Mouse (Mus musculus) neural tube, embryonic 15.5 days (tissue): ENCODE results near the gene Cd302. TPM values are rescaled to one million over a fixed set of nuclear protein-coding genes. Genes with fewer than 3 reads are reported as not detected.

Experiments
- ATAC-seq: fragments of 200-750 bp; cut with Nextera tagmentation; 2 replicates; pipeline ENCODE4 v1.8.0; 2017; ENCODE audit warnings: mild to moderate bottlenecking, moderate TSS enrichment, moderate library complexity; ENCODE audit not compliant: low FRiP score
- H3K27ac ChIP-seq: fragments of 300-500 bp; sonication (generic); replicated peaks from 2 replicates; pipeline ENCODE4 v1.5.1; 2015; ENCODE audit warnings: mild to moderate bottlenecking, inconsistent platforms
- H3K27me3 ChIP-seq: fragments of 300-500 bp; sonication (generic); replicated peaks from 2 replicates; pipeline ENCODE4 v1.6.1; 2015; ENCODE audit warnings: inconsistent platforms
- H3K36me3 ChIP-seq: fragments of 300-500 bp; sonication (generic); 2 replicates; pipeline ENCODE4 v1.6.1; 2015; ENCODE audit warnings: inconsistent platforms
- H3K4me1 ChIP-seq: fragments of 300-500 bp; sonication (generic); 2 replicates; pipeline ENCODE4 v1.6.1; 2015; ENCODE audit warnings: inconsistent platforms
- H3K4me2 ChIP-seq: fragments of 300-500 bp; sonication (generic); 2 replicates; pipeline ENCODE4 v1.6.1; 2015; ENCODE audit warnings: inconsistent platforms, mild to moderate bottlenecking, moderate library complexity
- H3K4me3 ChIP-seq: fragments of 300-500 bp; sonication (generic); replicated peaks from 2 replicates; pipeline ENCODE4 v1.5.1; 2015; ENCODE audit warnings: mild to moderate bottlenecking, inconsistent platforms
- H3K9ac ChIP-seq: fragments of 300-500 bp; sonication (generic); replicated peaks from 2 replicates; pipeline ENCODE4 v1.6.1; 2015; ENCODE audit warnings: mild to moderate bottlenecking, inconsistent platforms
- H3K9me3 ChIP-seq: fragments of 300-500 bp; sonication (generic); replicated peaks from 2 replicates; pipeline ENCODE4 v1.6.1; 2016; ENCODE audit warnings: inconsistent platforms
- WGBS: fragments of 180-500 bp; shearing (Covaris S2); methylation state at CpG from one replicate; pipeline ENCODE4 v1.1.7; 2015; ENCODE audit warnings: mixed read lengths; 5-methylcytosine and 5-hydroxymethylcytosine counted together
- polyA plus RNA-seq: library from polyadenylated mRNA; unstranded; fragments of >200 nt; fragmentation: Nextera tagmentation; extraction: Ambion mirVana; gene quantifications from 2 replicates; pipeline ENCODE4 v1.2.1, GENCODE M21; 2015

The Cd302 gene
- polyA plus RNA-seq, 1 experiment from 2014 or later = 18.5 TPM

DNA sequence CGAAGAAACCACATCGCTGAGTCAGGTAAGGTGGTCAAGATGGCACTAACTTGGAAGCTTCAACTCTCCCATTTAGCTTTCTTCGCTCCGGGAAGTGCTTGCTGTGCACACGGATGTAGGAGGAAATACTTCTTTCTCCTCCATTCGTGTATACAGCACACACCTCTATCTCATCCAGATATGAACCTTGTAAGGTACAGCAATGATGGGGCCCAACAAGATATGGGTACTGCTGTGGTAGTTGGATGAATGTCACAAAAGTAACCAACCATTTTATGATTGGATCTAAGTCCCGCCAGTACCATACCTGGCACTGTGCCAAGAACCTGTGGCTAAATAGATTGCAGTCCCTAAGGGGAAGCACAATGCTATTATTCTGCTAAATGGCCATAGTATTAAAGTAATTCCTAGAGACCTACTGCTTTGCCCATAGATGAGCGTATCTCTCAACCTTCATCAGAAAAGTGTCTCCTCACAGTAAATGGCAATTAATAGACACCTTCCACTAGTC is 874 bp upstream of the Cd302 start:
- no peaks in the 10 kb centered on the region for H3K36me3 ChIP-seq
- no peak overlapping the region for H3K4me3 ChIP-seq
- no peak overlapping the region for H3K27ac ChIP-seq
- no peak overlapping the region for H3K4me2 ChIP-seq
- H3K27me3 ChIP-seq = peaks cover 9% of the 10 kb centered on the region
- H3K9me3 ChIP-seq = no peaks in the 10 kb centered on the region
- peaks cover 15% of the 10 kb centered on the region for H3K4me1 ChIP-seq
- no peak for ATAC-seq
- WGBS = 82% methylated on average over 8 of the region's 8 CpGs
- H3K9ac ChIP-seq = no peak overlapping the region

DNA sequence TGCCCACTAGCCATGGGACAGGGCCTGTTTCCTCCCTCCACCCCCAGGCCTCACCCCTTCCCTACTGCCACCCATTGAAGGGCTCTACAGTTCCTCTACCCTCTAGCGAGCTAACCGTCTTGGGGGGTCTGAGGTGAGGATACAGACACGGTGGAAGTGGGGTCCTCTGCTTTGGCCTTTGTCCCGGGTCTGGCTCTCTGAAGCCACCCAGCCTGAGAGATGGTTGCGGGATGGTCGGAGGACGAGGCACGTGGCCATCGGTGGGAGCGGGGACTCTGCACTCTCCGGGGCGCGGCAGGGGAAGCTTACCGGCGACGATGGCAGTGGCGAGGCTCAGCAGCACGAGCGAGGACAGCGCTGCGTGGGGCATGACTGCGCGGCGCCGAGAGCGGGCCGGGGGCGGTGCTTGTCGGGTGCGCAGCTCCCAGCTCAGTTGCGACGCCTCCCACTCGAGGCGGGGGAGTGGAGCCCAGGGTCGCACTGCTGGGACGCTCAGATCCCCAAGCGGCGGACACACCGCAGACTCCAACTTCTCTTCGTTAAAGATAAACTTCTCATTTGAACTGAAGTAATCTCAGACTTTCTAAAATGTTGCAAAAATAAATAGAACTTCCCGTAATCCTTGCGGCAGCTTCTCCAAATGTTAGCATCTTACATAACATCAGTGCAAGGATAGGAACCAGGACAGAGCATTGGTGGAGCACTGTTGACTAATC is 379 bp downstream of the Cd302 start:
- 1% methylated on average over 42 of the region's 42 CpGs for WGBS
- Histone ChIP-seq H3K9ac (peak overlapping the region; percentile 46), H3K4me2 (peak overlapping the region; percentile 96), H3K36me3 (no peaks in the 10 kb centered on the region), H3K4me1 (peaks cover 15% of the 10 kb centered on the region), H3K27ac (no peak overlapping the region), H3K9me3 (no peaks in the 10 kb centered on the region), H3K4me3 (peak overlapping the region; percentile 46), H3K27me3 (peaks cover 9% of the 10 kb centered on the region)
- peak; percentile 87 for ATAC-seq

DNA sequence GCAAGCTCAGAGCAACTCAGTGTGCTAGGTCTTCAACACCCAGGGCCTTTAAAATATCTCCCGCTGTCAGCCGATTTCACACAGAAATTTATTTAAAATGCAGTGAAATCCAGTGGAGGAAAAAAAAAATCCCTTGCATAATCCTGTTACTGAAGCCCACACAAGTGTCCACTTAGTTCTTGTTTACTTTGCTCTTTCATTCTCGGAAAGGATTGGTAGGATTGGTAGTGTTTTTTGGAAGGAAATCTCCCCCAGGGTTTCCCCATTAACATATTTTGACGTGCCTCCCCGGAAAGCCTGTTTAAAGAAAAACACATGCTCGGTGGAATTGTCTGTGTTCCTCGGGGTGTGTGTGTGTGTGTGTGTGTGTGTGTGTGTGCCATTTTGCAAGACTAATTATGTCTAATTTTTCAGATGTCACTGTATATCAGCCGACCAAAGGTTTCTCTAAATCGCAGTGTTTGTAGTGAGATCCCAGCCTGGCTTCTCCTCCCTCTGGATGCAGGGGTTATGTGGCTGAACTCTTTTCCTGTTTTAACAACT is 1.0 kb downstream of the Cd302 start:
- ATAC-seq = peak; percentile 31; the same call in 1 of the 2 replicates
- Histone ChIP-seq H3K4me2 (peak overlapping the region; percentile 96), H3K27ac (no peak overlapping the region), H3K4me1 (peaks cover 15% of the 10 kb centered on the region), H3K4me3 (peak overlapping the region; percentile 46), H3K9ac (0 out of 2 replicates have a peak overlapping the region, but pooled peaks have one; percentile 46), H3K9me3 (no peaks in the 10 kb centered on the region), H3K36me3 (no peaks in the 10 kb centered on the region), H3K27me3 (peaks cover 9% of the 10 kb centered on the region)
- WGBS = 15% methylated on average over 9 of the region's 9 CpGs

DNA sequence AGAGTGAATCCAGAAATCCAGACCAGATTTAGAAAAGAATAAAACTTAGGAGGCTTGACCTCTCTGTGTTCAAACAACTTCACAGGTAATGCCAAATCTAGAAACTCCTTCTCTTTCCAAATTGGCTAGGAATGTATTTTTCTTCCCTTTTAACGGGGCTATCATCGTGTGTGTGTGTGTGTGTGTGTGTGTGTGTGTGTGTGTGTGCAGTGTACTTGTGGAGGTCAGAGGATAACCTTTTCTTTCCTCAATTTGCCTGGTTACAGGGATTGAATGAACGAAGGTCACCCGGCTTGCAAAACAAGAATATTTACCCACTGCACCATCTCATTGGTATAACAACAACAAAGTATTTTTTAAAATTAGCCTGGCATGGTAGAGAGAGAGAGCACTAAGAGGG is 1.7 kb downstream of the Cd302 start:
- peaks cover 15% of the 10 kb centered on the region for H3K4me1 ChIP-seq
- H3K27ac ChIP-seq = no peak overlapping the region
- WGBS = 82% methylated on average over 4 of the region's 4 CpGs
- ATAC-seq = no peak
- peaks cover 9% of the 10 kb centered on the region for H3K27me3 ChIP-seq
- H3K36me3 ChIP-seq = no peaks in the 10 kb centered on the region
- H3K4me3 ChIP-seq = no peak overlapping the region
- no peak overlapping the region for H3K4me2 ChIP-seq
- H3K9ac ChIP-seq = no peak overlapping the region
- H3K9me3 ChIP-seq = no peaks in the 10 kb centered on the region

DNA sequence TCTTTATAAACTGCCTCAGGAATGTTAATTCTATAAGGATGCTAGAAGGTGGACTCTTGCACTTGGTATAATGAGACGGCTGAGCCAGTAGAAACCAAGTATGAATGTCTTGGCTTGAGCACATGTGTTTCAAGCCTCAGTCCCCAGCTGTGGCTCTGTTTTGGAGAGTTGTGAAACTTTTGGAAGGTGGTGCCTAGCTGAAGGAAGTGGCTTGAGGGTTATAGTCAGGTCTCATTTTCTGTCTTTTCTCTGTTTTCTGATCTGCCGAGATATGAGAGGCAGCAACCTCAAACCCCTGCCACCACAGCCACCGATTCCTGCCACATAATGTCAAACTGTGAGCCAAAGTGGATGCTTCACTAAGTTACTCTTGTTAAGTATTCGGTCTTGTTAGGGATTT is 5.7 kb downstream of the Cd302 start:
- Histone ChIP-seq H3K4me2 (no peak overlapping the region), H3K4me1 (peaks cover 5% of the 10 kb centered on the region), H3K27ac (no peak overlapping the region), H3K27me3 (no peaks in the 10 kb centered on the region), H3K9me3 (no peaks in the 10 kb centered on the region), H3K36me3 (no peaks in the 10 kb centered on the region), H3K4me3 (no peak overlapping the region), H3K9ac (no peak overlapping the region)
- no peak for ATAC-seq
- 91% methylated on average over 4 of the region's 4 CpGs for WGBS

DNA sequence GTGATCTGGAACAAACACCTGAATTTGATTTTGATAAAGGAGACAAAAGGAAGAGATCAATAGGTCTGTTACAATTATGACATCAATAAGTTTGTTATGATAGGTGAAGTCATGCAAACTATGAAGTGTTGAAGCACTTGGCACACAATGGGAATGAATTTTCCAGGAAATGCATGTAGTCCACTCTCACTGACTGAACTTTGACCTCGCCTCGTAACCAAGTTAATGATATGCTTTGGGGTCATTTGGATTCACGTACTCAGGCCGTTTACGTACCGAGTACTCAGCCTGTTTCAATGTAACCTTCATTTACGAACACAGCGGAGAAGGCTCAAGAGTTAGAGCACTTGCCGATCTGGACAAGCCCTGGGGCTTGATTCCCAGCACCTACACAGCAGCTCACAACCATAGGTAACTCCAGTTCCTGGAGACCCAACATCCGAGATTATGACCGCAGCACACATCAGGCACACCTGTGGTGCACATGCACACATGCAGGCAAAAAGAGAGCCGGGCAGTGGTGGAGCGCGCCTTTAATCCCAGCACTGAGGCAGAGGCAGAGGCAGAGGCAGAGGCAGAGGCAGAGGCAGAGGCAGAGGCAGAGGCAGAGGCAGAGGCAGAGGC is 14.3 kb downstream of the Cd302 start:
- no peak overlapping the region for H3K27ac ChIP-seq
- ATAC-seq = no peak
- 95% methylated on average over 14 of the region's 14 CpGs for WGBS
- no peak overlapping the region for H3K9ac ChIP-seq
- no peaks in the 10 kb centered on the region for H3K9me3 ChIP-seq
- no peaks in the 10 kb centered on the region for H3K36me3 ChIP-seq
- H3K4me1 ChIP-seq = no peaks in the 10 kb centered on the region
- no peaks in the 10 kb centered on the region for H3K27me3 ChIP-seq
- no peak overlapping the region for H3K4me2 ChIP-seq
- H3K4me3 ChIP-seq = no peak overlapping the region

DNA sequence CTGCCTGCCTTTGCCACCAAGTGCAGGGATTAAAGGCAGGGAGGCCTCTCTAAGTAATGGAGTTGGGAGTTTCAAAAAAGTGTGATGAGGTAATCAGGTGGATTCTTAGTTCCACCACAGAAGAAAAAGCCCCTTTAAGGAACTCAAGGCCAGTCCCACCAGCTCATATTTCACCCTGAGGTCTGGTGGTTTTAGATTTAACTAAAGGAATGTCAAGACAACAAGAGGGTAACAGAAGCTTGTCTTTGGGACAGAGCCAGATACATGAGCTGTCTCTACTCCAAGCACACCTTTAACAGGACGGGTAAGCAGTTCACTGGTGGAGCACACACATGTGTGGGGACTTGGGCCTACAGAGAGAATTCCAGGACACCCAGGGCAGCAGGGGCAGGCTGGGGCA is 16.7 kb downstream of the Cd302 start:
- Histone ChIP-seq H3K27me3 (no peaks in the 10 kb centered on the region), H3K9me3 (no peaks in the 10 kb centered on the region), H3K9ac (no peak overlapping the region), H3K4me2 (no peak overlapping the region), H3K36me3 (no peaks in the 10 kb centered on the region), H3K4me1 (no peaks in the 10 kb centered on the region), H3K4me3 (no peak overlapping the region), H3K27ac (no peak overlapping the region)
- 79% methylated on average over 1 of the region's 1 CpGs for WGBS
- ATAC-seq = no peak

DNA sequence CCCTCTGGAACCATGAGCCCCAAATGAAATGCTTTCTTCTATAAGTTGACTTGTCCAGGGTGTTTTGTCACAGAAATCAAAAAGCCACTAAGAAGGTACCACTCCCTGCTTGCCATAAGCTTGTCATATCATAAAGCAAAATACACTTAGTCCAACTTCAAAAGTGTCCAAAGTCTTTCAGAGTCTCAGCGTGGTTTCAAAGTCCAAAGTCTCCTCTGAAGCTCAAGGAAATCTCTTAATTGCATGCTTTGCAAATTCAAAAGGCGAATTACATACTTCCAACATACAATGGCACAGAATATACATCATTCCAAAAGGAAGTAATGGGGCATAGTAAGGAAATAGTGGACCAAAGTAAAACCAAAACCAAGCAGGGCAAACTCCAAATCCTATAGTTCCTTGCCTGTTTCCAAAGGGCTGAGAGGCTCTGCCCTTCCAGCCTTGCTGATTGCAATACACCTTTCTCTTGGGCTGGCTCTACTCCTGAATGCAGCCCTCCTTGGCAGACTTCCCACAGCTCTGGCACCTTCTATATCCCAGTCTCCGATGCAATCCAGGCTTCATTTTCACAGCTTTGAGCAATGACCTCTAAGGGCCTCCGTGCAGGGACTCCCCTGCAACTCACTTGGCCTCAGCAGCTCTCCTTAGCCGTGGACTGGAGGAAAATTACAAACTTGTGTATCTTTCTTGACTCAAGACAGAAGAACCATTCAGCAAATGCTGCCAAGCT is 23.5 kb downstream of the Cd302 start:
- ATAC-seq = no peak
- H3K9ac ChIP-seq = no peak overlapping the region
- H3K27ac ChIP-seq = no peak overlapping the region
- H3K27me3 ChIP-seq = no peaks in the 10 kb centered on the region
- H3K4me3 ChIP-seq = no peak overlapping the region
- H3K9me3 ChIP-seq = no peaks in the 10 kb centered on the region
- no peak overlapping the region for H3K4me2 ChIP-seq
- no peaks in the 10 kb centered on the region for H3K36me3 ChIP-seq
- H3K4me1 ChIP-seq = no peaks in the 10 kb centered on the region
- 87% methylated on average over 5 of the region's 5 CpGs for WGBS

DNA sequence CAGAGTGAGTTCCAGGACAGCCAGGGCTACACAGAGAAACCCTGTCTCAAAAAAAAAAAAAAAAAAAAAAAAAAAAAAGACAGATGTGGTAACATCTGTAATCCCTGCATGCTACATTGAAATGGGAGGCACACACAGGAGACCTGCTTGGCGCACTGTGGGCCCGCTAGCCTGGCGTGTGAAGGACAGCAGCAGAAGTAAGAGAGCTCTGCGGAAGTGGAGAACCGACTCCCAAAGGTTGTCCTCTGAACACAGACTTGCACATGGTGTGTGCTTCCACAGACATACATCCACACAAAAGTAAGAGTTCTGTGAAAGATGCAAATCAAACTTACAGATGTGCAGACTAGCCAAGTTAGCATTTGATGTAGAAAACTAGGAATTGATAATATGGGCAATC is 25.1 kb downstream of the Cd302 start:
- Histone ChIP-seq H3K4me1 (no peaks in the 10 kb centered on the region), H3K27me3 (no peaks in the 10 kb centered on the region), H3K36me3 (peaks cover 3% of the 10 kb centered on the region; the same call in 1 of the 2 replicates), H3K27ac (no peak overlapping the region), H3K4me2 (no peak overlapping the region), H3K9me3 (no peaks in the 10 kb centered on the region), H3K4me3 (no peak overlapping the region), H3K9ac (no peak overlapping the region)
- 95% methylated on average over 5 of the region's 5 CpGs for WGBS
- no peak for ATAC-seq

DNA sequence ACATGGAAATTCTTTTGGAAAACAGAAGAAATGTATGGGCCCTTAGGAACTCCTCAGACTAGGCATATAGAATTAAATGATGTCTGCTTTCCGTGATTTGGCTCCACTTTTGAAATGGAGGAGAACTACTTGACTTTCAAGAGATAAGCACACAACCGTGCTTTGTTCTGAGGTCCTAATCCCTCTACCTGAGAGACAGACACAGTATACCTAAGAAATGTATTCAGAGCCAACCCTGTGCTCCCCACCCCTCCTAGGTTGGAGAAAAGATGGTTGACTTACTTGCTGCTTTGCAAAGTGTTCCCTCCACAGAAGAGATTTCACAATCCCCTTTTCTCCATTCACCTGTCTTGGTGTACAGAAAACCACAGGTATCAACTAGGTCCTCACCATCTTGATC is 27.5 kb downstream of the Cd302 start:
- Histone ChIP-seq H3K4me3 (no peak overlapping the region), H3K27me3 (no peaks in the 10 kb centered on the region), H3K9ac (no peak overlapping the region), H3K9me3 (no peaks in the 10 kb centered on the region), H3K27ac (no peak overlapping the region), H3K4me2 (no peak overlapping the region), H3K36me3 (peaks cover 3% of the 10 kb centered on the region; the same call in 1 of the 2 replicates), H3K4me1 (no peaks in the 10 kb centered on the region)
- WGBS = 89% methylated on average over 2 of the region's 2 CpGs
- no peak for ATAC-seq

DNA sequence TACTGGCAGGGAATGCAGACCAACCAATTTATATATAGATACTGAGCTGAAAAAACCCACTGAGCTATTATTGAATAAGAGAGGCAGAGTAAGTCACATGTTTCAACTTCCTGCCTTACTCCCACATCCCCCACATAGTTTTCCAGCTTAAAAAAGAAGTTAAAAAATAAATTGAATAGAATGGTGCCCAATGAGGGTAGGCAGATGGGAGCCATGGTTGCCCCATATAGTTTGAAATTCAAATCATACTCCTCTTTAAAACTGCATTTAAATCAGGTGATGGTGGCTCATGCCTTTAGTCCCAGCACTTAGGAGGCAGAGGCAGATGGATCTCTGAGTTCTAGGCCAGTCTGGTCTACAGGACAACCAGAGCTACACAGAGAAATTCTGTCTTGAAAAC is 30.8 kb downstream of the Cd302 start:
- ATAC-seq = no peak
- H3K9ac ChIP-seq = no peak overlapping the region
- H3K27me3 ChIP-seq = no peaks in the 10 kb centered on the region
- no peak overlapping the region for H3K4me3 ChIP-seq
- H3K9me3 ChIP-seq = no peaks in the 10 kb centered on the region
- H3K27ac ChIP-seq = no peak overlapping the region
- H3K4me2 ChIP-seq = no peak overlapping the region
- peaks cover 16% of the 10 kb centered on the region for H3K36me3 ChIP-seq
- no peaks in the 10 kb centered on the region for H3K4me1 ChIP-seq
